Comparison of ENCODE assay signal across 19 mouse cellular contexts in genomic region chr9:50396051-50396450, GRCm38 (mm10). TPM values are rescaled to one million over a fixed set of nuclear protein-coding genes. Genes with fewer than 3 reads are reported as not detected.
DNase-seq lines count a peak whose midpoint lies in the region; ATAC-seq lines count a peak whose summit lies in the region.
"Had no signal": no experiment of that assay in that cellular context is flagged by ENCODE, and none has a peak within 500 bp of the region (broad histone marks: within the 10 kb centered on the region; RNA-seq: fewer than 3 reads in every experiment).

No protein-coding gene starts in this region.

- no peak overlapping the region for H3K4me2 ChIP-seq in intestine, embryonic 16.5 days (ENCODE audit: low read depth, low read length)
- no peak overlapping the region for H3K4me2 ChIP-seq in hindbrain, embryonic 12.5 days (replicated peaks)
- no peak overlapping the region for H3K4me2 ChIP-seq in midbrain, embryonic 14.5 days (ENCODE audit: low read length)
- H3K4me2 ChIP-seq: forebrain, embryonic 13.5 days; liver, embryonic 15.5 days; midbrain, embryonic 12.5 days had no signal

- no peaks in the 10 kb centered on the region for H3K36me3 ChIP-seq in intestine, embryonic 16.5 days (ENCODE audit: control insufficient read depth, insufficient read depth, low read length)
- H3K36me3 ChIP-seq in hindbrain, embryonic 12.5 days: no peaks in the 10 kb centered on the region
- H3K36me3 ChIP-seq in midbrain, embryonic 14.5 days (ENCODE audit: control insufficient read depth, insufficient read depth, low read length): no peaks in the 10 kb centered on the region
- H3K36me3 ChIP-seq: limb, embryonic 10.5 days; liver, embryonic 15.5 days; midbrain, embryonic 12.5 days had no signal

- no peak overlapping the region for H3K27ac ChIP-seq in intestine, embryonic 16.5 days (ENCODE audit: low read length)
- no peak overlapping the region for H3K27ac ChIP-seq in hindbrain, embryonic 12.5 days
- no peak overlapping the region for H3K27ac ChIP-seq in midbrain, embryonic 14.5 days (replicated peaks; ENCODE audit: low read depth, low read length)
- H3K27ac ChIP-seq: forebrain, embryonic 13.5 days; hindbrain, postnatal 0 days; limb, embryonic 10.5 days; liver, embryonic 15.5 days; midbrain, embryonic 12.5 days had no signal

- peak; percentile 61 for DNase-seq in kidney, postnatal 10 days
- no peak for DNase-seq in kidney, postnatal 36 days
- peak; percentile 85 for DNase-seq in MN1 (ENCODE audit: low spot score)
- DNase-seq in lung, postnatal 36 days: peak; percentile 60
- DNase-seq in midbrain, embryonic 14.5 days: no peak
- DNase-seq: adrenal gland, postnatal 14 days; cerebellum, adult 8-10 months; heart, postnatal 14 days; retina, postnatal 1 day; thymus, postnatal 4 days had no signal

- no peak overlapping the region for H3K4me3 ChIP-seq in intestine, embryonic 16.5 days (ENCODE audit: low read length)
- H3K4me3 ChIP-seq in hindbrain, embryonic 12.5 days: no peak overlapping the region
- no peak overlapping the region for H3K4me3 ChIP-seq in midbrain, embryonic 14.5 days (replicated peaks; ENCODE audit: low read depth, low read length)
- H3K4me3 ChIP-seq: forebrain, embryonic 13.5 days; limb, embryonic 10.5 days; liver, embryonic 15.5 days; midbrain, embryonic 12.5 days; myocyte had no signal

- H3K27me3 ChIP-seq in intestine, embryonic 16.5 days (replicated peaks; ENCODE audit: control insufficient read depth, insufficient read depth, low read length): no peaks in the 10 kb centered on the region
- H3K27me3 ChIP-seq in hindbrain, embryonic 12.5 days: no peaks in the 10 kb centered on the region
- H3K27me3 ChIP-seq in midbrain, embryonic 14.5 days (ENCODE audit: control insufficient read depth, insufficient read depth, low read length): no peaks in the 10 kb centered on the region
- H3K27me3 ChIP-seq: forebrain, embryonic 13.5 days; liver, embryonic 15.5 days; midbrain, embryonic 12.5 days had no signal

- ATAC-seq in intestine, embryonic 16.5 days: peak; percentile 55
- ATAC-seq in hindbrain, embryonic 12.5 days (ENCODE audit: low FRiP score): no peak
- no peak for ATAC-seq in midbrain, embryonic 14.5 days (ENCODE audit: low FRiP score, low TSS enrichment)
- ATAC-seq: CD4-positive, CD25-positive, alpha-beta regulatory T cell, adult 4 months; forebrain, embryonic 13.5 days; hindbrain, postnatal 0 days had no signal

- H3K4me1 ChIP-seq in intestine, embryonic 16.5 days (ENCODE audit: control insufficient read depth, insufficient read depth, low read length): no peaks in the 10 kb centered on the region
- H3K4me1 ChIP-seq in hindbrain, embryonic 12.5 days: no peaks in the 10 kb centered on the region
- H3K4me1 ChIP-seq in midbrain, embryonic 14.5 days (ENCODE audit: control insufficient read depth, insufficient read depth, low read length): no peaks in the 10 kb centered on the region
- H3K4me1 ChIP-seq: forebrain, embryonic 13.5 days; liver, embryonic 15.5 days; midbrain, embryonic 12.5 days had no signal

- 32% methylated on average over 7 of the region's 7 CpGs for WGBS in intestine, embryonic 16.5 days
- 79% methylated on average over 7 of the region's 7 CpGs for WGBS in hindbrain, embryonic 12.5 days
- WGBS in midbrain, embryonic 14.5 days: 90% methylated on average over 7 of the region's 7 CpGs

- H3K9ac ChIP-seq in intestine, embryonic 16.5 days (ENCODE audit: low read depth, low read length): no peak overlapping the region
- no peak overlapping the region for H3K9ac ChIP-seq in hindbrain, embryonic 12.5 days
- no peak overlapping the region for H3K9ac ChIP-seq in midbrain, embryonic 14.5 days (replicated peaks; ENCODE audit: low read length)
- H3K9ac ChIP-seq: forebrain, embryonic 13.5 days; liver, embryonic 15.5 days; midbrain, embryonic 12.5 days had no signal

- no peaks in the 10 kb centered on the region for H3K9me3 ChIP-seq in intestine, embryonic 16.5 days (ENCODE audit: control insufficient read depth, low read length)
- no peaks in the 10 kb centered on the region for H3K9me3 ChIP-seq in hindbrain, embryonic 12.5 days (replicated peaks)
- no peaks in the 10 kb centered on the region for H3K9me3 ChIP-seq in midbrain, embryonic 14.5 days (ENCODE audit: control insufficient read depth, low read length)
- H3K9me3 ChIP-seq: forebrain, embryonic 13.5 days; limb, embryonic 10.5 days; liver, embryonic 15.5 days; midbrain, embryonic 12.5 days had no signal

RNA-seq across cellular contexts. Expression of gene Rpl10-ps3, which starts 51.3 kb away (rescaled TPM):
- 232 and 271 TPM in 2 replicates for polyA plus RNA-seq in intestine, embryonic 16.5 days (2015; fragmentation: Nextera tagmentation; extraction: Ambion mirVana)
- 121 and 142 TPM in 2 replicates for polyA plus RNA-seq in hindbrain, embryonic 12.5 days (2016; fragmentation: Nextera tagmentation; extraction: Ambion mirVana)
- polyA plus RNA-seq in midbrain, embryonic 14.5 days (2014; fragmentation: Nextera tagmentation; extraction: Ambion mirVana): 164 and 169 TPM in 2 replicates

Comparison
In these comparisons a context has a peak if more than half of its experiments do, and no peak if none do; other contexts are left out.
1. DNase-seq: peak in kidney, postnatal 10 days (single experiment), MN1 (single experiment) and lung, postnatal 36 days (single experiment); none in kidney, postnatal 36 days (0 of 2) and midbrain, embryonic 14.5 days (single experiment).